Mouse (Mus musculus) yolk sac, embryonic 10.5 days (tissue): ENCODE data around the gene Rps19bp1.

Experiments
- DNase-seq: peaks from one replicate; pipeline ENCODE4 v3.0.0-alpha.2; 2017; ENCODE audit warnings: low spot score

The Rps19bp1 gene

DNA sequence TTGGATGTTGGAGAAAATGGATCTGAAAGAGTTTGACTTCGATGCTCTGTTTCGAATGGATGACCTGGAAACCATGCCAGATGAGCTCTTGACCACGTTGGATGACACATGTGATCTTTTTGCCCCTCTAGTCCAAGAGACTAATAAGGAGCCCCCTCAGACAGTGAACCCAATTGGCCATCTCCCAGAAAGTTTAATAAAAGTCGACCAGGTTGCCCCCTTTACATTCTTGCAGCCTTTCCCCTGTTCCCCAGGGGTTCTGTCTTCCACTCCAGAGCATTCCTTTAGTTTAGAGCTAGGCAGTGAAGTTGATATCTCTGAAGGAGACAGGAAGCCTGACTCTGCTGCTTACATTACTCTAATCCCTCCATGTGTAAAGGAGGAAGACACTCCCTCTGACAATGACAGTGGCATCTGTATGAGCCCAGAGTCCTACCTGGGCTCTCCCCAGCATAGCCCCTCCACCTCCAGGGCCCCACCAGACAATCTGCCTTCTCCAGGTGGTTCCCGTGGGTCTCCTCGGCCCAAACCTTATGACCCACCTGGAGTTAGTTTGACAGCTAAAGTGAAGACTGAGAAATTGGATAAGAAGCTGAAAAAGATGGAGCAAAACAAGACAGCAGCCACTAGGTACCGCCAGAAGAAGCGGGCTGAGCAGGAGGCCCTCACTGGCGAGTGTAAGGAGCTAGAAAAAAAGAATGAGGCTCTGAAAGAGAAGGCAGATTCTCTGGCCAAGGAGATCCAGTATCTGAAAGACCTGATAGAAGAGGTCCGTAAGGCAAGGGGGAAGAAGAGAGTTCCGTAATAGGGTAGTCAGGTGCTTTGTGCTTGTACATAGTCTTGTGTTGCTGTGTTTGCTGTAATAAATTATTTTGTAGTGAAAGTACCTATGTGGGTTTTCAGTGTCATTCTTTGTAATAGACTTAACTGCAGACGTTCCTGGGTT is 7.2 kb downstream of the Rps19bp1 start:
- DNase-seq = no peak

DNA sequence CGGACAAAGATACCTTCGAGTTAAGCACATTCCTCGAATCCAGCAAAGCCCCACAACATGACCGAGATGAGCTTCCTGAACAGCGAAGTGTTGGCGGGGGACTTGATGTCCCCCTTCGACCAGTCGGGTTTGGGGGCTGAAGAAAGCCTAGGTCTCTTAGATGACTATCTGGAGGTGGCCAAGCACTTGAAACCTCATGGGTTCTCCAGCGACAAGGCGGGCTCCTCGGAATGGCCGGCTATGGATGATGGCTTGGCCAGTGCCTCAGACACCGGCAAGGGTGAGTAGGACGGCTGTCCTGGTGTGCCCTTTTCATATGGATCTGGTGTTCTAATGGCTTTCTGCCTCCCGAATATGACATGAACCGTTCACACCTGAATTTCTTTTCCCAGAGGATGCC is 7.9 kb downstream of the Rps19bp1 start:
- DNase-seq = peak; percentile 17

DNA sequence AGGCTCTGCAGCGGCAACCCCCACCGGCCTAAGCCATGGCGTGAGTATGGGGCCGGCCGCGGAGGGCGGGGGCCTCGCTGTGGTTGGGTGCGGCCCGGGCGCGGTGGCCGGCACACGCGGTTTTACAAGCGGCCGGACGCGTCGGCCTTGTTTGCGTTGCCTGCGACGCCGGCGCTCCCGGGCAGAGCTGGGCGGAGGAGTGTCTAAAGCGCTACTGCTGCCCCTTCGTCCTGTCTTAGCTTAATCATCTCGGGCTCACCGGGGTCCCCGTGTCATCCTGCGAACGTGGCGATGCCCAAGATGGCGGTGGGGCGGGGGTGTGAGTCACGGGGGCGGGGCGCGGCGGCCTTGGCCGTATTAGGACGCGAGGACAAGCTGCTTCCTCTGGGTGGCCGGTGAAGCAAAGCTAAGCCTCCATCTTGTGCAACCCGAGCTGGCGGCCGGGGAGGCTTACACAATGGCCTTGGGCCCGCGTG is 8.4 kb downstream of the Rps19bp1 start:
- DNase-seq = peak; percentile 89

- peak; percentile 98 for DNase-seq
Observed at GRCm38 (mm10) chr15:80254847-80255645, 9.1 kb downstream of the Rps19bp1 start, which contains the start of gene Atf4. Atf4 (plus strand) TSS chr15:80255184.

GRCm38 (mm10) chr15:80254207-80254606 is 9.9 kb downstream of the Rps19bp1 start:
- DNase-seq = no peak

GRCm38 (mm10) chr15:80253530-80253929 is 10.6 kb downstream of the Rps19bp1 start:
- DNase-seq = no peak

- DNase-seq = no peak
Observed at GRCm38 (mm10) chr15:80250586-80250985, 13.5 kb downstream of the Rps19bp1 start.

DNA sequence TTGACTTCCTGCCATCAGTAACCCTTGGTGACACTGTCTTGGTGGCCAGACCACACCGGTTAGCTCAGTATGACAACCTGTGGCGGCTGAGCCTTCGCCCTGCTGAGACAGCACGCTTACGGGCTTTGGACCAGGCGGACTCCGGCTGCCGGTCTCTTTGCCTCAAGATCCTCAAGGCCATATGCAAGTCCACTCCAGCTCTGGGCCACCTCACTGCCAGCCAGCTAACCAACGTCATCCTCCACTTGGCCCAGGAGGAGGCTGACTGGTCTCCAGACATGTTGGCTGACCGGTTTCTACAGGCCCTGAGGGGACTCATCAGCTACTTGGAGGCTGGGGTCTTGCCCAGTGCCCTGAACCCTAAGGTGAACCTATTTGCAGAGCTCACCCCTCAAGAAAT is 14.4 kb downstream of the Rps19bp1 start:
- DNase-seq = no peak

DNA sequence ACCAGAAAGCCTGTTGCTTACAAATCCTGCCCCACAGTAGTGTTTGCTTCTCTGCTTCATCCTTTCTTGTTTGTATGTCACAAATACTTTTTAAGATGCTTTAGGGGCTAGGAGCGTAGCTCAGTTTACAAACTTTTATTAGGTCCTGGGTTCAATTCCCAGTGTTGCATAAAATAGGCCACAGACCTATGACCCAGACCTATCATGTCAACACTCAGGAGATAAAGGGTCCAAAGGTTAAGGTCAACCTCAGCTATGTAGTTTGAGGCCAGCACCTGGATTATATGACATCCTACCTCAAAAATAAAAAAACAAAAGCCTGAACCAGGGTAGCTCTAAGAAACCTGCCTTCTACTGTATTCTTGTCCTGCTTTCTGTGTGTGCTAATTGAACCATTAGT is 15.5 kb downstream of the Rps19bp1 start:
- no peak for DNase-seq

DNA sequence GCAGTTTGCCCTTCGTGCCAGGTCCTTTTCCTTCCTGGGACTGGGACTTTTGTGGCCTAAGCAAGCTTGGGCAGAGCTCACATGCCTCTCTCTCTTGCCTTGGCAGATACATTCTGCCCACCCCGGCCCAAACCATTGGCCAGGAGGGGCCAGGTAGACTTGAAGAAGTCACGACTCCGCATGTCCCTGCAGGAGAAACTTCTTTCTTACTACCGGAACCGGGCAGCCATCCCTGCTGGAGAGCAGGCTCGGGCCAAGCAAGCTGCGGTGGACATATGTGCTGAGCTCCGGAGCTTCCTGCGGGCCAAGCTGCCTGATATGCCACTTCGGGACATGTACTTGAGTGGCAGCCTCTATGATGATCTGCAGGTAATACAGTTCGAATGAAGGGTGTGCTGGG is 16.0 kb downstream of the Rps19bp1 start:
- DNase-seq = no peak

GRCm38 (mm10) chr15:80235535-80235934 is 28.6 kb downstream of the Rps19bp1 start, which contains the start of gene AC140267.1:
AC140267.1 (plus strand) TSS chr15:80235835.
- DNase-seq = no peak

GRCm38 (mm10) chr15:80233733-80234509 is 30.2 kb downstream of the Rps19bp1 start, which contains the start of gene Mief1:
Mief1 (plus strand) TSS chr15:80234018.
- DNase-seq = peak; percentile 98

DNA sequence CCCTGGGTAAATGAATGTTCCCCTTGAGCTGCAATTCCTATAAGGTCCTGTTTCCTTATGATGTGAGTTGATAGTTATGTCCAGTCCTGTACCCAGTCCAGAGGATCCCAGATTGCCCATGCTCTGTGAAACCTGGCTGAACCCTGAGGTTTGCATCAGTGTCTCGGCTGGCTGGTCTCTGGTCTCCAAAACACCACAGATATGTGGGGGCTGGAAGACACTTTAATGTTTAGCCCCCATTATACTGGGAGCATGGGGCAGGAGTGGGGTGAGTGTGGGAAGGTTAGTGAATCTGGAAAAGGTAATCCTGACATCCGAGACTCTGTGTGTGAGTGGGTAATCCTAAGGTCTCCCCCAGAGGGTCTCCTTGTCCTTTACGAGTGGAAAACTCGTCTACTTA is 31.1 kb downstream of the Rps19bp1 start:
- no peak for DNase-seq

DNA sequence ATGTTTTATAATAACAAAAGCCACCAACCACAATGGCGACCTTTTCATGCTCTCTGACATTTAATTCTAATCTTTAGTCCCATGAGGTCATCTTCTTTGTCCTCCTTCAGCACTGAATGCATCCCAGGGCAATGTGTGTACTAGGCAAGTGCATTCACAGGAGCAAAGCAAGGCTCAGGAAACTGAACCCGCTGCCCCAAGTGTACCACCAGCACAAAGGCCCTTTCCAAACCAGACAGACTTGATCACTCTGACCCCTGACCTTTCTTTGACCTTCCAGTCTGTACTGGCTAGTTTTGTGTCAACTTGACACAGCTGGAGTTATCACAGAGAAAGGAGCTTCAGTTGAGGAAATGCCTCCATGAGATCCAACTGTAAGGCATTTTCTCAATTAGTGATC is 31.8 kb downstream of the Rps19bp1 start:
- DNase-seq = no peak

DNA sequence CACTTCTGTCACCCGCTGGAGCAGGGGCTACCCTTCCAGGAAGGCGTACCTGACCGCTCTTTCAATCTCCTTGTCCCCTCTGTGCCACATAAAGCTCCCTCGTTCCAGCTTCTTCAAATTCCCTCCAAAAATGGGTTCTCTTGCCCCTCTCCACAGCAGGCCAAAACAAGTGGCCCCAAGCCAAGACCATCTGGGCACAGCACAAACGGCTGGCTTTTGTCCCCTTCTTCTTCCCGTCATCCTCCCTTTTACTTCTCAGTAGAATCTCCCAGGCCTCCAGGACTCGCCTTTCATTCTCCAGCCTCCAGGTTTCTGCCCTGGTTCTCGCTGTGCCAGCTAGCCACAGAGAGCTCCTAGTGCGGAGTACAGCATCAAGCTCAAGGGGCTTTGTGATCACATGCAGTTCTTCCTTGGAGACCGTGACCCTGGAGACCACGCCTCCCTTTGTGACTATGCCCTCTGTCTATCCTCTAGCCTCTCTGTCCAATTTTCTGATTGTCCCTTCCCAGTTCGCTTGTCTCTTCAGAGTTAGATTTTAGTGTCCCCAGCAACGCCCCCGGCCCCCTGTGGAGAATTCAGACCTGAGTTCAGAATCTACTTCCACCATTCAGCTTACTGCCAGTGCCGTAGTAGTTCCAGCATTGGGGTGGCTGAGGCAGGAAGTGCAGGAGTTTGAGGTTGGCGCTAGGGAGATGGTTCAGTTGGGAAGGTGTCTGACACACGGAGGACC is 35.9 kb downstream of the Rps19bp1 start:
- DNase-seq = no peak

GRCm38 (mm10) chr15:80225796-80226195 is 38.3 kb downstream of the Rps19bp1 start:
- no peak for DNase-seq

- DNase-seq = peak; percentile 55
Observed at GRCm38 (mm10) chr15:80225208-80225607, 38.9 kb downstream of the Rps19bp1 start.

DNA sequence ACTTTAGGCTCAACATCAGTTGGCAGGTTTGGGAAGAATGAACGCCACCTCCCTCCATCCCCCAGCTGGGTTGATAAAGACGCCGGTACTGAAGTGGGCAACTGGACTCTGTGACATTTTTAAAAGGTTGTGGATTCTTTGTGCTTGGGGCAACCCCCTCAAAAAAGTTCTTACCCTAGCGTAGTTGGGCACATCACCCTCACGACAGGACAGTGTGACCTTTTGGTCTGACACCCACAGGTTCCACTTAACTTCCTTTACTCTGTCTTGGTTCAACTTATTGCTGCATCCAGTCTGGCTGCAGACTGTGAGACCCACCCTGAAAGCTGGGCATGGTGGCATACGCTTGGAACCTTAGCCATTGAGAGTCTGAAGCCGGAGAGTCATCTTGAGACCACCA is 40.4 kb downstream of the Rps19bp1 start:
- no peak for DNase-seq

GRCm38 (mm10) chr15:80221031-80221430 is 43.1 kb downstream of the Rps19bp1 start:
- DNase-seq = no peak

DNA sequence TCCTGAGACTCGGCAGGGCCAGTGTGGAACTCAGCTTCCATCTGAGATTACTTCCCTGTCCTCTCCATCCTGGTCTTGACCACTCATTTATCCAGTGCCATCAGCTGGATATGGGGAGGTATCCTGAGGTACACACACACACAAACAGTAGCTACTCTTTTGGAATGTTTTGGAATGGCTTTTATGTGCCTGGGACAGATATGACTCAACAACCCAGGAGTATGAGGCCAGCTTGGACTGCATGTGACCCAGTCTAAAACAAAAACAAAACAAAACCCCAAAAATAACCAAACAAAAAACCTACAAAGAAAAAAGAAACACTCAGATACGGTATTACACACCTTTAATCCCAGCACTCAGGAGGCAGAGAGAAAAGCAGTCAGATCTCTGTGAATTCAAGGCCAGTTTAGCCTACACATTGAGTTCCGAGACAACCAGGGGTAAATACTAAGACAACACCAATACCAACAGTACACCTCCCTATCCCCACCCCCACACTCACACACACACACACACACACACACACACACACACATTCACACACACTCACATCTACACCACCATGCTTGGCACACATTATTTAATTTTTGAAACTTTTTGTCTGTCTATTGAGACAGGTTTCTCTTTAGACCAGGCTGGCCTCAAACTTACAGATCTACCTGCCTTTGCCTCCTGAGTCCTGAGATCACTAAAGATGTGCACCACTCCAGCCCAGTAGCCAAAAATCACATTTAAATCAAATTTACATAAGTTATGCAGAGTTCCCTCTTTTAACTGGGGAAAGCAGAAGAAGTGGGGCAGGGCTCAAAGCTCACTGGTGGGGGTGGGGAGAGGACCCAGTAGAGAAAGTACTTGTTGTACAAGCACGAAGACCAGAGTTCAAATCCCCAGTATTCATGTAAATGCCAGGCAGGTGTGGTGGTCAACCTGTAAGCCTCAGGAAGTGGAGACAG is 44.1 kb downstream of the Rps19bp1 start:
- no peak for DNase-seq
